Mouse (Mus musculus): Measurements from ENCODE around the gene Phpt1. TPM values are rescaled to one million over a fixed set of nuclear protein-coding genes. Genes with fewer than 3 reads are reported as not detected.

The Phpt1 gene
- total RNA-seq, 2 experiments from 2014 or later = 0.96 TPM; not detected in 1

DNA sequence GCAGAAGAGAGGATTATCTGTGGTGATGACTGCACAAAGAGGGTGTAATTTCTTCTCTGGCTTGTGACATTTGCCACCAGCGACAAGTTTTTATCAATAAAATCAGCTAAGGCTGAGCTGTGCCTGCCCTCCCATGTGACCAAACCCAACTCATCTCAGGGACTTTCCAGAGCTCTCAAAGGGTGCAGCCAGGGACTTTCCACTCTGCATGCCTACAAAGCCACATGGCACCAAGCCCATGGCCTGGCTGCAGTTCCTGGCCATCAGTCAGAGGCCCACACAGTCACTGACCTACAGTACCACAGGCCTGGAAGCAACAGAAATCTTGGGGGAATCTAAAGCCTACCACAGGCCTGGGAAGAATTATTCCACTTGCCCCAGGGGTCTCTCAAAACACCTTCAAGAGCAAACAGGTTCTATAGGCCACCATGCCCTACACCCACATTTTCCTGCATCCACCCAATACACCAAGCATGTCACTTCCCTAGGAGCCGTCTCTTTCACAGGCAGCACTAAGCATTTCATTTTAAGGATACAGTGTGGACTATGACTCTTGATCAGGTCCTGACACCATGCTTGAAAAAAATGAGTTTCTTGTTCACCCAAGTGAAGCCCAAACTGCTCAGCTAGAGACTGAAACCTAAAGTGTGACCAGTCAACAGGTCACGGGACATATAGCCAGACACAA is 40.7 kb downstream of the Phpt1 start:
- 0 out of 2 replicates have a peak, but pooled peaks have one; percentile 48 for ATAC-seq (replicated peaks; ENCODE audit: low FRiP score, poor library complexity, severe bottlenecking)

DNA sequence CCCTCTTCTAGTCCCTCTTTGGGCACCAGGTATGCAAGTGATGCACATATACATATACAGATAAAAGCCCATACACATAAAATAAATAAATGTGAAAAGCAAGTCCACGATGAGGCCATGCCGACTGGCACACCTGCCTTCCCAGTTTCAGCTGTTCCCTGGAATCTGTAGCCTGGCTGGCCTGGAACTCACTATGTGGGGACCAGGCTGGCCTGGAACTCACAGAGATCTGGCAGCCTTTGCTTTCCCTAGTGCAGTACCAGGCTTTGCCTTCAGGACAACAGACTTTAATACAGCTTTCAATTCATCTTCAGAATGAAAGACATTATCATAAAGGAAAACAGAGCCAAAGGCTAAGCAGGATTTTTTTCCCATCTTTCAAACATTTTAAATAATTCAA is 41.3 kb downstream of the Phpt1 start:
- no peak for ATAC-seq (replicated peaks; ENCODE audit: low FRiP score, poor library complexity, severe bottlenecking)

DNA sequence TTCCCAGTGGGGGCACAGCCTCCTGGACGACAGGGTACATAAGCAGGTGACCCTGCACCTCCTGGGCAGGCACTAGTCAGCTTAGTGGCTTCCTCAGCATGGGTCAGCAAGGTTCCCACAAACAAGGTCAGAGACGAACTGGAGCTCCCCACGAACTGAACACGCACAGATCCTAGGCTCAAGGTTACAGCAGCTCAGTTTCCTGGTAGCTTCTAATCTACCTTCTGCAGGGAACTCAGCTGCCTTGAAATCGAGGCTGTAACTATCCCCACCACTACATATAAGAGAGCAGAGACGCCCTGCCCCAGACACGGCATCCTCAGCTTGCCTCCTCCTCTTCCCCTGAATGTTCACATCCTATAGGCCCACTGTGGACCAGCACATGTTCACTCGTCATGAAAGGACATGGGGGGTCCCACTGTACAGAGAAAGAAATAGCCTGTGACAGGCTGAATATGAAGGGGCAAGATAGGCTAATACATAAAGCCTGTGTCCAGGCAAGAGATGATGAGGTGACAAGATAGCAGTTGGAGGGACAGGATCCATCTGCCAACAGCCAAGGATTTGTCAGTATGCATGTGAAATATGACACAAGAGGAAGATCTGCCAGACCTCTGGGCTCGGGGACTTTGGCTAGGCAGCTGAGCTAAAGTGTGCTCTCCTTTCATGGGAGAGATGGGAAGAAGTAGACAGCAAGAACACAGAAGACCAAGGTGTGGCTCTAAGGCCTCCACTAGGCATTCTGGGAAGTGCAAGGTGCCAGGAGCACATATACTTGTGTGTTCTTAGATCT is 48.3 kb downstream of the Phpt1 start:
- no peak for ATAC-seq (replicated peaks; ENCODE audit: low FRiP score, poor library complexity, severe bottlenecking)

Other genes starting within 250 kb of the Phpt1 start
Only the 30 nearest of the 34 such genes appear.
- 7.7 and 13.3 TPM in 2 replicates for gene Uap1l1, start 209.5 kb downstream of the Phpt1 start, total RNA-seq (2015; ENCODE audit: low replicate concordance)
- gene Uap1l1, start 209.5 kb downstream of the Phpt1 start, total RNA-seq (2017; ENCODE audit: low replicate concordance) = 0.51 and 3.9 TPM in 2 replicates
- 3.3 and 8.8 TPM in 2 replicates for gene Sapcd2, start 202.9 kb downstream of the Phpt1 start, total RNA-seq (2015; ENCODE audit: low replicate concordance)
- 0.98 and 8.0 TPM in 2 replicates for gene Sapcd2, start 202.9 kb downstream of the Phpt1 start, total RNA-seq (2017; ENCODE audit: low replicate concordance)
- not detected in 2 replicates for gene Entpd2, start 179.3 kb downstream of the Phpt1 start, total RNA-seq (2015; ENCODE audit: low replicate concordance)
- gene Entpd2, start 179.3 kb downstream of the Phpt1 start, total RNA-seq (2017; ENCODE audit: low replicate concordance) = not detected in 2 replicates
- gene Npdc1, start 175.9 kb downstream of the Phpt1 start, total RNA-seq (2015; ENCODE audit: low replicate concordance) = not detected in 2 replicates
- not detected in 2 replicates for gene Npdc1, start 175.9 kb downstream of the Phpt1 start, total RNA-seq (2017; ENCODE audit: low replicate concordance)
- 2.7 and 4.0 TPM in 2 replicates for gene Fut7, start 152.0 kb downstream of the Phpt1 start, total RNA-seq (2015; ENCODE audit: low replicate concordance)
- 4.4 and 4.5 TPM in 2 replicates for gene Fut7, start 152.0 kb downstream of the Phpt1 start, total RNA-seq (2017; ENCODE audit: low replicate concordance)
- gene Abca2, start 146.5 kb downstream of the Phpt1 start, total RNA-seq (2015; ENCODE audit: low replicate concordance) = 7.7 and 16.7 TPM in 2 replicates
- 4.5 and 7.3 TPM in 2 replicates for gene Abca2, start 146.5 kb downstream of the Phpt1 start, total RNA-seq (2017; ENCODE audit: low replicate concordance)
- gene Clic3, start 118.4 kb downstream of the Phpt1 start, total RNA-seq (2015; ENCODE audit: low replicate concordance) = not detected in 2 replicates
- not detected in 2 replicates for gene Clic3, start 118.4 kb downstream of the Phpt1 start, total RNA-seq (2017; ENCODE audit: low replicate concordance)
- 18.2 and 33.8 TPM in 2 replicates for gene Paxx, start 114.1 kb downstream of the Phpt1 start, total RNA-seq (2015; ENCODE audit: low replicate concordance)
- gene Paxx, start 114.1 kb downstream of the Phpt1 start, total RNA-seq (2017; ENCODE audit: low replicate concordance) = 8.4 and 10.6 TPM in 2 replicates
- gene Ptgds, start 105.2 kb downstream of the Phpt1 start, total RNA-seq (2015; ENCODE audit: low replicate concordance) = 1.3 TPM in 1 of 2 replicates, not detected in the other
- gene Ptgds, start 105.2 kb downstream of the Phpt1 start, total RNA-seq (2017; ENCODE audit: low replicate concordance) = not detected in 2 replicates
- gene Lcn12, start 81.3 kb downstream of the Phpt1 start, total RNA-seq (2015; ENCODE audit: low replicate concordance) = not detected in 2 replicates
- not detected in 2 replicates for gene Lcn12, start 81.3 kb downstream of the Phpt1 start, total RNA-seq (2017; ENCODE audit: low replicate concordance)
- 6.7 and 7.5 TPM in 2 replicates for gene Fbxw5, start 74.5 kb downstream of the Phpt1 start, total RNA-seq (2015; ENCODE audit: low replicate concordance)
- gene Fbxw5, start 74.5 kb downstream of the Phpt1 start, total RNA-seq (2017; ENCODE audit: low replicate concordance) = 3.2 and 5.1 TPM in 2 replicates
- gene C8g, start 73.5 kb downstream of the Phpt1 start, total RNA-seq (2015; ENCODE audit: low replicate concordance) = not detected in 2 replicates
- gene C8g, start 73.5 kb downstream of the Phpt1 start, total RNA-seq (2017; ENCODE audit: low replicate concordance) = not detected in 2 replicates
- 1.7 and 2.3 TPM in 2 replicates for gene Traf2, start 28.3 kb downstream of the Phpt1 start, total RNA-seq (2015; ENCODE audit: low replicate concordance)
- gene Traf2, start 28.3 kb downstream of the Phpt1 start, total RNA-seq (2017; ENCODE audit: low replicate concordance) = 4.2 and 4.3 TPM in 2 replicates
- 27.3 and 50.2 TPM in 2 replicates for gene Edf1, start 17.4 kb downstream of the Phpt1 start, total RNA-seq (2015; ENCODE audit: low replicate concordance)
- 32.2 and 32.9 TPM in 2 replicates for gene Edf1, start 17.4 kb downstream of the Phpt1 start, total RNA-seq (2017; ENCODE audit: low replicate concordance)
- gene Mamdc4, start 379 bp downstream of the Phpt1 start, total RNA-seq (2015; ENCODE audit: low replicate concordance) = 2.5 and 7.1 TPM in 2 replicates
- gene Mamdc4, start 379 bp downstream of the Phpt1 start, total RNA-seq (2017; ENCODE audit: low replicate concordance) = 4.3 and 4.5 TPM in 2 replicates
- 0.63 TPM in 1 of 2 replicates, not detected in the other for gene Ajm1, start 6.5 kb upstream of the Phpt1 start, total RNA-seq (2015; ENCODE audit: low replicate concordance)
- gene Ajm1, start 6.5 kb upstream of the Phpt1 start, total RNA-seq (2017; ENCODE audit: low replicate concordance) = not detected in 2 replicates
- gene Rabl6, start 33.3 kb upstream of the Phpt1 start, total RNA-seq (2015; ENCODE audit: low replicate concordance) = 18.1 and 22.4 TPM in 2 replicates
- gene Rabl6, start 33.3 kb upstream of the Phpt1 start, total RNA-seq (2017; ENCODE audit: low replicate concordance) = 11.8 and 29.1 TPM in 2 replicates
- gene Ccdc183, start 42.5 kb upstream of the Phpt1 start, total RNA-seq (2015; ENCODE audit: low replicate concordance) = not detected in 2 replicates
- gene Ccdc183, start 42.5 kb upstream of the Phpt1 start, total RNA-seq (2017; ENCODE audit: low replicate concordance) = not detected in 2 replicates
- 4.6 and 6.0 TPM in 2 replicates for gene Tmem141, start 46.8 kb upstream of the Phpt1 start, total RNA-seq (2015; ENCODE audit: low replicate concordance)
- 2.2 and 9.4 TPM in 2 replicates for gene Tmem141, start 46.8 kb upstream of the Phpt1 start, total RNA-seq (2017; ENCODE audit: low replicate concordance)
- gene Fcna, start 52.8 kb upstream of the Phpt1 start, total RNA-seq (2015; ENCODE audit: low replicate concordance) = 20.5 and 47.1 TPM in 2 replicates
- gene Fcna, start 52.8 kb upstream of the Phpt1 start, total RNA-seq (2017; ENCODE audit: low replicate concordance) = 24.3 and 27.7 TPM in 2 replicates
- not detected in 2 replicates for gene Lcn8, start 77.9 kb upstream of the Phpt1 start, total RNA-seq (2015; ENCODE audit: low replicate concordance)
- gene Lcn8, start 77.9 kb upstream of the Phpt1 start, total RNA-seq (2017; ENCODE audit: low replicate concordance) = not detected in 2 replicates
- gene Lcn5, start 82.7 kb upstream of the Phpt1 start, total RNA-seq (2015; ENCODE audit: low replicate concordance) = not detected in 2 replicates
- not detected in 2 replicates for gene Lcn5, start 82.7 kb upstream of the Phpt1 start, total RNA-seq (2017; ENCODE audit: low replicate concordance)
- gene Lcn6, start 101.6 kb upstream of the Phpt1 start, total RNA-seq (2015; ENCODE audit: low replicate concordance) = not detected in 2 replicates
- not detected in 2 replicates for gene Lcn6, start 101.6 kb upstream of the Phpt1 start, total RNA-seq (2017; ENCODE audit: low replicate concordance)
- not detected in 2 replicates for gene Lcn10, start 107.5 kb upstream of the Phpt1 start, total RNA-seq (2015; ENCODE audit: low replicate concordance)
- gene Lcn10, start 107.5 kb upstream of the Phpt1 start, total RNA-seq (2017; ENCODE audit: low replicate concordance) = not detected in 2 replicates
- not detected in 2 replicates for gene Obp2a, start 124.8 kb upstream of the Phpt1 start, total RNA-seq (2015; ENCODE audit: low replicate concordance)
- gene Obp2a, start 124.8 kb upstream of the Phpt1 start, total RNA-seq (2017; ENCODE audit: low replicate concordance) = not detected in 2 replicates
- 1.5 and 2.3 TPM in 2 replicates for gene Bmyc, start 131.5 kb upstream of the Phpt1 start, total RNA-seq (2015; ENCODE audit: low replicate concordance)
- gene Bmyc, start 131.5 kb upstream of the Phpt1 start, total RNA-seq (2017; ENCODE audit: low replicate concordance) = not detected in 2 replicates
- not detected in 2 replicates for gene Obp2b, start 161.8 kb upstream of the Phpt1 start, total RNA-seq (2015; ENCODE audit: low replicate concordance)
- not detected in 2 replicates for gene Obp2b, start 161.8 kb upstream of the Phpt1 start, total RNA-seq (2017; ENCODE audit: low replicate concordance)
- not detected in 2 replicates for gene Lcn3, start 190.3 kb upstream of the Phpt1 start, total RNA-seq (2015; ENCODE audit: low replicate concordance)
- not detected in 2 replicates for gene Lcn3, start 190.3 kb upstream of the Phpt1 start, total RNA-seq (2017; ENCODE audit: low replicate concordance)
- not detected in 2 replicates for gene Lcn11, start 201.8 kb upstream of the Phpt1 start, total RNA-seq (2015; ENCODE audit: low replicate concordance)
- gene Lcn11, start 201.8 kb upstream of the Phpt1 start, total RNA-seq (2017; ENCODE audit: low replicate concordance) = not detected in 2 replicates
- gene Gm13539, start 207.0 kb upstream of the Phpt1 start, total RNA-seq (2015; ENCODE audit: low replicate concordance) = not detected in 2 replicates
- gene Gm13539, start 207.0 kb upstream of the Phpt1 start, total RNA-seq (2017; ENCODE audit: low replicate concordance) = not detected in 2 replicates

All from erythroblast, adult 5-6 weeks (primary cell).